Mouse (Mus musculus) brain, adult 10 weeks (tissue): ENCODE data around the gene 4931400O07Rik. TPM values are rescaled to one million over a fixed set of nuclear protein-coding genes. Genes with fewer than 3 reads are reported as not detected.

Source experiments
- polyA plus RNA-seq: library from polyadenylated mRNA; stranded (reverse); fragments of 350-450 nt; fragmentation: Illumina TruSeq; extraction: RNeasy Lipid Tissue Mini Kit (QIAGEN cat#74804); gene quantifications from one replicate; pipeline ENCODE4 v1.2.3, GENCODE M21; 2015; ENCODE audit warnings: low read depth, low replicate concordance

Gene 4931400O07Rik
- not detected for polyA plus RNA-seq

DNA sequence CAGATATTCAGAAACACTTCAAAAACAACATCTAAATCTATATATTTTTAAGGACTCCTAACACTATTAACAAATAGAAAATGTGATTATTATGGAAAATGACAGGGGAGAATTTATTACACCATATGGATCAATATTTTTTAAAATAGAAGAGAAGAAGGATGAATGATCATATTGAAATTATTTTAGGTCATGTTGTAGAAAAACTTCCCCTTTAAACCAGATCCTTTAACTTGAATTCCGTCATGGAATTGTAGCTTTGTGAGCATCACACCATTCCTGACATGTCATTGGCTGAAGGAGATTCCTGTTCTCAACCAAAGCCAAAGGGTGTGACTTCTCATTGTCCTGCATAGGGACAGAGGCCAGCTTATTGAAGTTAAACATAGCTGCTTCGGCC, at the start of gene 4931400O07Rik:
4931400O07Rik (plus strand) TSS at position 301 of the 400 bp plus-strand sequence.

Other genes starting within 250 kb of the 4931400O07Rik start
- gene 4933402E13Rik, start 184.5 kb upstream of the 4931400O07Rik start, polyA plus RNA-seq, result not detected